ENCODE assay signal across 8 mouse cellular contexts in the genomic region with DNA sequence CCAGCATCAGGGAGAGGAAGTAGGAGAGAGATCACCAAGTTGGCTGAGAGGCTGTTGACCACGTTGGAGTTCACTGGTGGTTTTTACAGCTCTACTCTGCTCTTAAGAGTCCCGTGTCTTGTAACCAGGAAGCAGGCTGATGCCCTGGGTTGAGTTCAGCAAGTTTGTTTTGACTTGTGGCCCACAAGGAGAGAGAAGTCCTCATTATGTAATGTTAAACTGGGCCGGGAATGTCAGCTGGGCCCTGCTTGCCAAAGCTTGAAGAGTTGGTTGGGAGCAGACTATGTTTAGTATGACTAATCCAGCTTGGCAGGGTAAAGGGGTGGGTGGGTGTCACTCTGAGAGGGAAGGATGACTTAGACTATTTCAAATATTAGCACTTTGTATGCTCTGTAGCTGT.
A peak's percentile ranks its signal among the peaks of the same experiment; 100 is the strongest.
DNase-seq lines count a peak whose midpoint lies in the region; ATAC-seq and TF ChIP-seq lines count a peak whose summit lies in the region.

No protein-coding gene starts in this region.

- no peaks in the 10 kb centered on the region; the same call in 1 of the 2 replicates for H3K4me1 ChIP-seq in forebrain, postnatal 0 days (ENCODE audit: insufficient read depth)
- H3K4me1 ChIP-seq in forebrain, embryonic 11.5 days (replicated peaks; ENCODE audit: control insufficient read depth, insufficient read depth, low read length): peaks cover 10% of the 10 kb centered on the region
- peaks cover 48% of the 10 kb centered on the region for H3K4me1 ChIP-seq in limb, embryonic 10.5 days

- no peak overlapping the region for H3K4me2 ChIP-seq in forebrain, postnatal 0 days (ENCODE audit: low read depth)
- no peak overlapping the region for H3K4me2 ChIP-seq in forebrain, embryonic 11.5 days (ENCODE audit: low read depth, low read length, severe bottlenecking)

- no peaks in the 10 kb centered on the region for H3K36me3 ChIP-seq in forebrain, postnatal 0 days (ENCODE audit: insufficient read depth)
- H3K36me3 ChIP-seq in forebrain, embryonic 11.5 days (ENCODE audit: control insufficient read depth, insufficient read depth, low read length): no peaks in the 10 kb centered on the region
- H3K36me3 ChIP-seq in limb, embryonic 10.5 days: peaks cover 23% of the 10 kb centered on the region; the same call in 1 of the 2 replicates

- no peak overlapping the region for H3K4me3 ChIP-seq in forebrain, postnatal 0 days (ENCODE audit: low read depth, low read length)
- H3K4me3 ChIP-seq in forebrain, embryonic 11.5 days (ENCODE audit: low read depth, low read length): no peak overlapping the region
- H3K4me3 ChIP-seq in limb, embryonic 10.5 days: no peak overlapping the region

- DNase-seq in forebrain, postnatal 0 days: no peak
- no peak for DNase-seq in forebrain, embryonic 11.5 days (ENCODE audit: low spot score)
- peak; percentile 51 to 73 for DNase-seq in urinary bladder, postnatal 36 days (ENCODE audit: low spot score in 2 of 2)
- DNase-seq in urinary bladder, postnatal 10 days (ENCODE audit: low spot score): no peak
- DNase-seq in limb, embryonic 10.5 days (ENCODE audit: low spot score): no peak
- DNase-seq in testis, postnatal 10 days (ENCODE audit: low spot score): no peak
- DNase-seq in right cerebral cortex, postnatal 36 days (ENCODE audit: low spot score in 2 of 2): no peak

- H3K9ac ChIP-seq in forebrain, postnatal 0 days: no peak overlapping the region
- H3K9ac ChIP-seq in forebrain, embryonic 11.5 days (ENCODE audit: low read length): no peak overlapping the region

- no peak for ATAC-seq in forebrain, postnatal 0 days
- no peak for ATAC-seq in forebrain, embryonic 11.5 days (replicated peaks; ENCODE audit: low FRiP score)
- ATAC-seq in cerebellum, adult (ENCODE audit: insufficient number of reproducible peaks, low FRiP score, low TSS enrichment): no peak

- TF ChIP-seq CTCF in forebrain, postnatal 0 days (IDR thresholded peaks at IDR 0.05; ENCODE audit: low read depth): no peak

- no peaks in the 10 kb centered on the region for H3K9me3 ChIP-seq in forebrain, postnatal 0 days (ENCODE audit: low read length)
- no peaks in the 10 kb centered on the region for H3K9me3 ChIP-seq in forebrain, embryonic 11.5 days (ENCODE audit: control insufficient read depth, low read length)
- H3K9me3 ChIP-seq in limb, embryonic 10.5 days (replicated peaks): no peaks in the 10 kb centered on the region

- H3K27me3 ChIP-seq in forebrain, postnatal 0 days (ENCODE audit: insufficient read depth, low read length): no peaks in the 10 kb centered on the region; the same call in 1 of the 2 replicates
- peaks cover 2% of the 10 kb centered on the region; the same call in 1 of the 2 replicates for H3K27me3 ChIP-seq in forebrain, embryonic 11.5 days (ENCODE audit: control insufficient read depth, insufficient read depth, low read length)
- H3K27me3 ChIP-seq in limb, embryonic 10.5 days (ENCODE audit: low read depth, poor library complexity, severe bottlenecking): no peaks in the 10 kb centered on the region

- WGBS in forebrain, postnatal 0 days: 49% methylated on average over 3 of the region's 3 CpGs
- 74% methylated on average over 3 of the region's 3 CpGs for WGBS in forebrain, embryonic 11.5 days
- 54% methylated on average over 3 of the region's 3 CpGs for WGBS in limb, embryonic 10.5 days

- 0 out of 2 replicates have a peak overlapping the region, but pooled peaks have one; percentile 16 for H3K27ac ChIP-seq in forebrain, postnatal 0 days (ENCODE audit: low read depth, low read length)
- H3K27ac ChIP-seq in forebrain, embryonic 11.5 days (ENCODE audit: low read depth, low read length): no peak overlapping the region
- H3K27ac ChIP-seq in limb, embryonic 10.5 days: peak overlapping the region; percentile 11; the same call in 1 of the 2 replicates

Comparison
In these comparisons a context has a peak if more than half of its experiments do, and no peak if none do; other contexts are left out.
1. DNase-seq: peak in urinary bladder, postnatal 36 days (2 of 2); none in forebrain, postnatal 0 days (single experiment), forebrain, embryonic 11.5 days (single experiment), urinary bladder, postnatal 10 days (single experiment), limb, embryonic 10.5 days (single experiment), testis, postnatal 10 days (single experiment) and right cerebral cortex, postnatal 36 days (0 of 2).